In the genomic region with DNA sequence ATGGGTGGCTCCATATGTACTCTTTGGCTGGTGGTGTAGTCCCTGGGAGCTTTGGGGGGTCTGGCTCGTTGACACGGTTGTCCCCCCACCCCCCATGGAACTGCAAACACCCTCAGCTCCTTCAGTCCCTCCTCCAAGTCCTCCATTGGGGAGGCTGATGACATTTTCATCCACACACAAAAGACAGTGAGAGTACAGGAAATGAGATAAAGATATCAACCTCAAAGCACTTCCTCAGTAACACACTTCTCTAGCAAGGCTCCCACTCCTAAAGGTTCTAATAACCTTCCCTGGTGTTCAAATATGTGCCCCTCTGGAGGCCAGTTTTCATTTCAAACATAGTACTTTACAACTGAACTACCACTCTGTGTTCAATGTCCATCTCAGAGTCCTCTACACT, we compare ENCODE assay signal across 23 mouse cellular contexts.
"Had no signal": no experiment of that assay in that cellular context is flagged by ENCODE, and none has a peak within 500 bp of the region (broad histone marks: within the 10 kb centered on the region; RNA-seq: fewer than 3 reads in every experiment).

No protein-coding gene starts in this region.

- H3K9me3 ChIP-seq: kidney, embryonic 15.5 days; limb, embryonic 13.5 days; liver, embryonic 12.5 days; liver, embryonic 15.5 days; midbrain, embryonic 13.5 days; neural tube, embryonic 12.5 days; neural tube, embryonic 15.5 days had no signal

- H3K4me3 ChIP-seq: kidney, embryonic 15.5 days; limb, embryonic 13.5 days; liver, embryonic 12.5 days; liver, embryonic 15.5 days; midbrain, embryonic 13.5 days; neural tube, embryonic 12.5 days; neural tube, embryonic 15.5 days had no signal

- H3K36me3 ChIP-seq: kidney, embryonic 15.5 days; limb, embryonic 13.5 days; liver, embryonic 12.5 days; liver, embryonic 15.5 days; midbrain, embryonic 13.5 days; neural tube, embryonic 12.5 days; neural tube, embryonic 15.5 days had no signal

- H3K4me2 ChIP-seq: kidney, embryonic 15.5 days; limb, embryonic 13.5 days; liver, embryonic 12.5 days; liver, embryonic 15.5 days; midbrain, embryonic 13.5 days; neural tube, embryonic 12.5 days; neural tube, embryonic 15.5 days had no signal

- H3K4me1 ChIP-seq: kidney, embryonic 15.5 days; limb, embryonic 13.5 days; liver, embryonic 12.5 days; liver, embryonic 15.5 days; midbrain, embryonic 13.5 days; neural tube, embryonic 12.5 days; neural tube, embryonic 15.5 days had no signal

- H3K9ac ChIP-seq: kidney, embryonic 15.5 days; limb, embryonic 13.5 days; liver, embryonic 12.5 days; liver, embryonic 15.5 days; midbrain, embryonic 13.5 days; neural tube, embryonic 12.5 days; neural tube, embryonic 15.5 days had no signal

- ATAC-seq: liver, embryonic 12.5 days; midbrain, embryonic 13.5 days had no signal

- DNase-seq: kidney, adult 8-10 months; kidney, postnatal 10 days; kidney, postnatal 36 days; layer of hippocampus, postnatal 36 days; left cerebral cortex, postnatal 4 days; liver; lung, adult 2 months; lung, postnatal 14 days; lung, postnatal 4 days; right cerebral cortex, adult 18-20 months; right cerebral cortex, postnatal 14 days; right cerebral cortex, postnatal 4 days; thymus, adult 2 months; thymus, postnatal 14 days; thymus, postnatal 4 days had no signal

- H3K27me3 ChIP-seq: kidney, embryonic 15.5 days; limb, embryonic 13.5 days; liver, embryonic 12.5 days; liver, embryonic 15.5 days; midbrain, embryonic 13.5 days; neural tube, embryonic 12.5 days; neural tube, embryonic 15.5 days had no signal

- H3K27ac ChIP-seq: kidney, embryonic 15.5 days; limb, embryonic 13.5 days; liver, embryonic 12.5 days; liver, embryonic 15.5 days; midbrain, embryonic 13.5 days; neural tube, embryonic 12.5 days; neural tube, embryonic 15.5 days; stomach, postnatal 0 days had no signal
